Comparison of ENCODE assay signal across 8 mouse cellular contexts in the genomic region with DNA sequence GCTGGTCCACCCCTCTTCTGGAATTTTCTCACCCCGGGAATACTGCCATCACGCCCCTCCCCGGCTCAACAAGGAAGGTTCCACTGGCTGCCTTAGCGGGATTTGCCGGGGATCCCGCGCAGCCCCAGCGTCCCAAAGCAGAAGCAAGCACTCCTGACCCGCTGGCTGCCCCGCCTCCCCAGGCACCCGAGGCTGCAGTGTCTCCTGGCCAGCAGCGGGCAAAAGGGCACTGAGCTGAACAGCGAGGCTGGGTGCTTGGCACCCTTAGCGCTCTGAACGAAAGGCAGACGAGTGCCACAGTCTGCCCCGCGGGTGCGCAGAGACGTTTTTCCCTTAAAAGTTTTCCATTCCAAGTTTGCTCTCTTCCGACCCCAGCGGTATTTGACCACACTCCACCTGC. TPM values are rescaled to one million over a fixed set of nuclear protein-coding genes. Genes with fewer than 3 reads are reported as not detected.
DNase-seq lines count a peak whose midpoint lies in the region; ATAC-seq and TF ChIP-seq lines count a peak whose summit lies in the region.

No protein-coding gene starts in this region.

- peak overlapping the region; percentile 74 for H3K9ac ChIP-seq in neural tube, embryonic 14.5 days (replicated peaks; ENCODE audit: low read depth, low read length)

- peak overlapping the region; percentile 93 for H3K4me2 ChIP-seq in neural tube, embryonic 14.5 days (ENCODE audit: low read depth, low read length)

- DNase-seq in adrenal gland, adult (ENCODE audit: inconsistent age in 2 of 2, low spot score in 1 of 2) = peak; percentile 31 to 71
- DNase-seq in adrenal gland, adult 8-10 months = no peak
- peak; percentile 20 for DNase-seq in brain, embryonic 14.5 days (ENCODE audit: low read depth)
- peak; percentile 7 for DNase-seq in heart, adult 8-10 months (ENCODE audit: low spot score)
- DNase-seq in kidney, adult 2 months = peak; percentile 87
- DNase-seq in lung, adult 18-20 months = peak; percentile 36 to 54
- DNase-seq in frontal cortex, postnatal 25 days (ENCODE audit: low spot score in 2 of 2) = no peak

- H3K27ac ChIP-seq in kidney, adult 2 months (ENCODE audit: insufficient read depth, low read depth, low read length) = no peak overlapping the region
- peak overlapping the region; percentile 63 for H3K27ac ChIP-seq in neural tube, embryonic 14.5 days (ENCODE audit: low read depth, low read length)

- 2% methylated on average over 22 of the region's 22 CpGs for WGBS in kidney, adult 2 months
- WGBS in neural tube, embryonic 14.5 days = under 1% methylated on average over 22 of the region's 22 CpGs

- no peak for TF ChIP-seq POLR2A in brain, embryonic 14.5 days (IDR thresholded peaks at IDR 0.05; ENCODE audit: borderline replicate concordance, extremely low read depth, insufficient read depth, insufficient read length, poor library complexity, severe bottlenecking)
- TF ChIP-seq POLR2A in kidney, adult 2 months (IDR thresholded peaks at IDR 0.05; ENCODE audit: low read depth, low read length) = no peak

- H3K36me3 ChIP-seq in kidney, adult 2 months (ENCODE audit: control insufficient read depth, insufficient read depth, low read length) = no peaks in the 10 kb centered on the region
- H3K36me3 ChIP-seq in neural tube, embryonic 14.5 days (ENCODE audit: control insufficient read depth, insufficient read depth, low read length) = no peaks in the 10 kb centered on the region

- 0 out of 2 replicates have a peak, but pooled peaks cover 3% of the 10 kb centered on the region for H3K27me3 ChIP-seq in kidney, adult 2 months (replicated peaks; ENCODE audit: control insufficient read depth, insufficient read depth, low read length)
- H3K27me3 ChIP-seq in neural tube, embryonic 14.5 days (ENCODE audit: control insufficient read depth, insufficient read depth, low read length) = no peaks in the 10 kb centered on the region

- TF ChIP-seq CTCF in brain, embryonic 14.5 days (IDR thresholded peaks at IDR 0.05; ENCODE audit: borderline replicate concordance, extremely low read depth, insufficient read depth, insufficient read length) = no peak
- 0 out of 2 replicates have a peak, but pooled peaks have one; percentile 10 for TF ChIP-seq CTCF in kidney, adult 2 months (conservative IDR thresholded peaks at IDR 0.05; ENCODE audit: insufficient read depth, insufficient read length, low read depth, low read length)

- no peak for ATAC-seq in neural tube, embryonic 14.5 days (ENCODE audit: low read depth)

- peaks cover 9% of the 10 kb centered on the region; the same call in 1 of the 2 replicates for H3K4me1 ChIP-seq in kidney, adult 2 months (ENCODE audit: control insufficient read depth, insufficient read depth, low read length)
- peaks cover 46% of the 10 kb centered on the region for H3K4me1 ChIP-seq in neural tube, embryonic 14.5 days (ENCODE audit: control insufficient read depth, insufficient read depth, low read length)

- no peaks in the 10 kb centered on the region for H3K9me3 ChIP-seq in neural tube, embryonic 14.5 days (ENCODE audit: control insufficient read depth, low read length)

- H3K4me3 ChIP-seq in kidney, adult 2 months (ENCODE audit: insufficient read depth, low read depth, low read length) = peak overlapping the region; percentile 47
- peak overlapping the region; percentile 60 for H3K4me3 ChIP-seq in neural tube, embryonic 14.5 days (ENCODE audit: low read depth, low read length)

RNA-seq across cellular contexts. Expression of a gene that starts 2.1 kb away (rescaled TPM):
- 1 to 10 TPM; 1.1 to 5.7 (median 3.3) TPM for total RNA-seq in adrenal gland, adult 8-10 months (2022)
- polyA plus RNA-seq in brain, embryonic 14.5 days (2012; rRNA removed) = 19.6 and 44.8 TPM in 2 replicates
- total RNA-seq in heart, adult 8-10 months (2022) = 1 to 10 TPM; 4.8 to 5.4 (median 5.2) TPM
- 6.8 and 8.4 TPM in 2 replicates for polyA plus RNA-seq in kidney, adult 2 months (2012; rRNA removed)
- 67.8 and 67.9 TPM in 2 replicates for polyA plus RNA-seq in neural tube, embryonic 14.5 days (2014; fragmentation: Nextera tagmentation; extraction: Ambion mirVana)

RNA-seq across cellular contexts. Expression of a gene that starts 58.2 kb away (rescaled TPM):
- not detected for total RNA-seq in adrenal gland, adult 8-10 months (2022)
- not detected in 2 replicates for polyA plus RNA-seq in brain, embryonic 14.5 days (2012; rRNA removed)
- total RNA-seq in heart, adult 8-10 months (2022) = not detected
- not detected in 2 replicates for polyA plus RNA-seq in kidney, adult 2 months (2012; rRNA removed)
- not detected in 2 replicates for polyA plus RNA-seq in neural tube, embryonic 14.5 days (2014; fragmentation: Nextera tagmentation; extraction: Ambion mirVana)

Comparison
In these comparisons a context has a peak if more than half of its experiments do, and no peak if none do; other contexts are left out.
1. DNase-seq: peak in adrenal gland, adult (2 of 2), brain, embryonic 14.5 days (single experiment), heart, adult 8-10 months (single experiment), kidney, adult 2 months (single experiment) and lung, adult 18-20 months (2 of 2); none in adrenal gland, adult 8-10 months (single experiment) and frontal cortex, postnatal 25 days (0 of 2).